Mouse (Mus musculus) mammary gland, adult 2 months (tissue): Measurements from ENCODE around the gene Olfr59. TPM values are rescaled to one million over a fixed set of nuclear protein-coding genes. Genes with fewer than 3 reads are reported as not detected.

Experiments used
- polyA plus RNA-seq: library from polyadenylated mRNA; depleted of rRNA; stranded (reverse); fragments of >200 nt; gene quantifications from 2 replicates; pipeline ENCODE4 v1.2.3, GENCODE M21; 2012; ENCODE audit warnings: low replicate concordance; rRNA removed

The Olfr59 gene
- not detected in 2 replicates for polyA plus RNA-seq

DNA sequence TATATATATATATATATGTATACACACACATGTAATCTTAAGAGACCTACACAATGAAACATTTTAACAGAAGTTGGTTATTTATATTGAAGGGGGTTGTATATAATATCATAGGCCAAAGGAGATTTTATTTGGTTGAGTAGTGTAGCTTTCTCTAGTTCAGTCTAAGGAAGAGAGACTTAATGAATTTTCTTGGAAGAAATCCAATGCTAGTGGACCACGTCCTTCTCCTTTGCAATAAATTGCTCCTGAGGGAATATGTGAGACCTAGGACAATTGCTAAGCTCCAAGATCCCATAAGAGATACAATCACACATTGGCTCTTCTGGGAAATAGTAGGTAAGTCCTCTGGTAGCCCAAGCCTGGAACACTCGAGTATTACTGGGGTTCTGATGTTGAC lies at the start of gene Olfr59:
Gene Olfr59, plus strand, starts transcription at position 301 of the 400 bp plus-strand sequence.

DNA sequence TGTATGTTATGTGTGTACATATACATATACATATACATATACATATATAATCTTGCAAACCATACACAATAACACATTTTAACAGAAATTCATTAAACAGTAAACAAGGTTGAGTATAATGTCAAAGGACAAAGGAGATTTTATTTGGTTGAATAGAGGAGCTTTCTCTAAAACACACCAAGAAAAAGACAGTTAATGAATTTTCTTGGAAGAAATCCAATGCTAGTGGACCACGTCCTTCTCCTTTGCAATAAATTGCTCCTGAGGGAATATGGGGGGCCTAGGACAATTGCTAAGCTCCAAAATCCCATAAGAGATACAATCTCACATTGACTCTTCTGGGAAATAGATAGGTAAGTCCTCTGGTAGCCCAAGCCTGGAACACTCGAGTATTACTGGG lies 24.0 kb upstream of the Olfr59 start, which contains the start of gene Olfr406:
Gene Olfr406, plus strand, starts transcription at position 301 of the 400 bp plus-strand sequence.

DNA sequence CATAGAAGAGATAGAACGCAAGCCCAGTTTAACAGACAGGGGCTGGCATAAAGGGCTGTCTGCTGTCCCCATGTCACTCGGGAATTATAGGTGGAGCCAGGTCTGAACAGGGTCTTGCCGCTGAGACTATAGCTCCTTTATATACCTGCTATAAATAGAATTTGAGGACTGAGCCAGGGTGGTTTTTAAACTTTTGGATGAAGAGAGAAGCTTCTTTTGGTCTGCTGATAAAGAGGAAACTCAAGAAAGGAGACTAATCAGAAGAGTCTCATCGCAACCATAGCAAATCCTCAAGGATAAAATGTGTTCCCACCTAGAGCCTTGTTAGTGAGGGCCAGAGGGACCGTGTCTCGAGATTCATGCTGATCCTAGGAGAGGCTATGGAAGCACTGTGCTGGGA lies 54.4 kb downstream of the Olfr59 start, which contains the start of gene Olfr410:
Gene Olfr410, minus strand, starts transcription at position 101 of the 400 bp plus-strand sequence.

Other genes starting within 250 kb of the Olfr59 start
- not detected in 2 replicates for gene Olfr139, start 227.2 kb upstream of the Olfr59 start, polyA plus RNA-seq
- not detected in 2 replicates for gene Olfr399, start 227.1 kb upstream of the Olfr59 start, polyA plus RNA-seq
- gene Zfp616, start 213.8 kb upstream of the Olfr59 start, polyA plus RNA-seq = not detected in 2 replicates
- gene Olfr401, start 170.0 kb upstream of the Olfr59 start, polyA plus RNA-seq = not detected in 2 replicates
- gene Olfr402, start 130.2 kb upstream of the Olfr59 start, polyA plus RNA-seq = not detected in 2 replicates
- gene Olfr403, start 97.5 kb upstream of the Olfr59 start, polyA plus RNA-seq = not detected in 2 replicates
- not detected in 2 replicates for gene Olfr43, start 72.4 kb upstream of the Olfr59 start, polyA plus RNA-seq
- not detected in 2 replicates for gene Olfr406, start 23.9 kb upstream of the Olfr59 start, polyA plus RNA-seq
- not detected in 2 replicates for gene Olfr410, start 54.3 kb downstream of the Olfr59 start, polyA plus RNA-seq
- gene Olfr411, start 68.9 kb downstream of the Olfr59 start, polyA plus RNA-seq = not detected in 2 replicates
- gene Olfr412, start 78.3 kb downstream of the Olfr59 start, polyA plus RNA-seq = not detected in 2 replicates